Mouse (Mus musculus) erythroblast, embryonic 14.5 days (primary cell): ENCODE results near the gene Snx10.

Experiments
- GATA1 ChIP-seq: IDR thresholded peaks from 2 replicates; pipeline ENCODE4 v1.6.1; 2012; ENCODE audit warnings: low read length, inconsistent platforms, mixed read lengths
- TAL1 ChIP-seq: IDR thresholded peaks from 3 replicates; pipeline ENCODE4 v1.6.1; 2012; ENCODE audit warnings: low read length, inconsistent platforms, mixed read lengths

DNA sequence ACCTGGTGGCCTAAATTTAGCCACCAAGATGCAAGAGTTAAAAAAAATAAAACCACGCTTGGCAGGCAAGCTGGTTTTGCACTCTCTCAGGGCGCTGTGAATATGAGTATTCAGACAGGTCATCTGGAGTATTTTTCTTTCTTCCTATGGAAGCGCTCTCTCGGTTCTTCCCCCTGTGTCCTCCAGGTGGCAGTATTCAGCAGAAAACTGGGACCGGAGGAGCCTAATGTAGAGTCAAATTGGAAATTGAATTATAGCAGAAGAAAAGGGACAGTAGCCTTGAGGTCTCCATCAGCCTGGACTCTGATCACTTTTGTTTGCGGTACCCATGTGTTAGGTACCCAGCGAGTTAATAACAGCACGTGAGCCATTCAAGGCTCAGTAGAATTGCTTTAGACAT lies 62.3 kb downstream of the Snx10 start:
- TF ChIP-seq GATA1 = no peak
- no peak for TF ChIP-seq TAL1
